In the genomic region with DNA sequence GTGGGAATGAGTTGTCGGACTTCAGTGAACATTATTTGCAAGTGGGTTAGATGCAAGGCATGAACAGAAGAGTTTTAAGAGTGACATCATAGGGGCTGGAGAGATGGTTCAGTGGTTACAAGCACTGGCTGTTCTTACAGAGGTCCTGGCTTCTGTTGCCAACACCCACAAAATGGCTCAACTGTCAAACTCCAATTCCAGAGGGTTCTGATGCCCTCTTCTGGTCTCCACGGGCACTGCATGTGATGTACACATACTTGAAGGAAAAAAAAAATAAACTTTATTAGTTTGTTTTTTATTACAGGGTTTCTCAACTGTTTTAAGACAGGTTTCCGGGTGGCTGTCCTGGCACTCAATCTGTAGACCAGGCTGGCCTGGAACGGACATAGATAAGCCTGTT, we compare ENCODE assay signal across 9 mouse cellular contexts. TPM values are rescaled to one million over a fixed set of nuclear protein-coding genes. Genes with fewer than 3 reads are reported as not detected.
DNase-seq lines count a peak whose midpoint lies in the region; ATAC-seq and TF ChIP-seq lines count a peak whose summit lies in the region.
"Had no signal": no experiment of that assay in that cellular context is flagged by ENCODE, and none has a peak within 500 bp of the region (broad histone marks: within the 10 kb centered on the region; RNA-seq: fewer than 3 reads in every experiment).

No protein-coding gene starts in this region.

- H3K9ac ChIP-seq in kidney, embryonic 14.5 days (ENCODE audit: low read depth, low read length): no peak overlapping the region
- H3K9ac ChIP-seq in CH12.LX (ENCODE audit: insufficient read depth, low read depth): no peak overlapping the region
- no peak overlapping the region for H3K9ac ChIP-seq in limb, embryonic 14.5 days (ENCODE audit: low read depth, low read length, severe bottlenecking)
- H3K9ac ChIP-seq: limb, embryonic 13.5 days had no signal

- dilution Hi-C loops in CH12.LX (cut with MboI; ENCODE audit: extremely low pct_ligation_motif_present, extremely low pct_unique_long_range_greater_than_20kb, low sequenced_read_pairs): no loop called here

- no peaks in the 10 kb centered on the region for H3K27me3 ChIP-seq in kidney, embryonic 14.5 days (ENCODE audit: control insufficient read depth, insufficient read depth, low read length)
- no peaks in the 10 kb centered on the region for H3K27me3 ChIP-seq in CH12.LX (replicated peaks)
- H3K27me3 ChIP-seq in limb, embryonic 14.5 days (ENCODE audit: control insufficient read depth, insufficient read depth, low read length): no peaks in the 10 kb centered on the region
- H3K27me3 ChIP-seq: limb, embryonic 13.5 days had no signal

- peak; percentile 56 for TF ChIP-seq RAD21 in CH12.LX (IDR thresholded peaks at IDR 0.05; ENCODE audit: low read depth, low read length)

- no peak for TF ChIP-seq POLR2A in CH12.LX (IDR thresholded peaks at IDR 0.05; ENCODE audit: low read depth, low read length)
- TF ChIP-seq POLR2A in limb, embryonic 14.5 days (IDR thresholded peaks at IDR 0.05; ENCODE audit: borderline replicate concordance, extremely low read depth, insufficient read depth, insufficient read length): no peak

- H3K27ac ChIP-seq in kidney, embryonic 14.5 days (ENCODE audit: low read depth, low read length): no peak overlapping the region
- H3K27ac ChIP-seq in CH12.LX (ENCODE audit: insufficient read depth, low read depth): no peak overlapping the region
- H3K27ac ChIP-seq in limb, embryonic 14.5 days (replicated peaks; ENCODE audit: low read depth, low read length): no peak overlapping the region
- H3K27ac ChIP-seq: limb, embryonic 13.5 days had no signal

- peaks cover 6% of the 10 kb centered on the region; the same call in 1 of the 2 replicates for H3K4me1 ChIP-seq in kidney, embryonic 14.5 days (ENCODE audit: control insufficient read depth, insufficient read depth, low read length)
- H3K4me1 ChIP-seq in CH12.LX (ENCODE audit: control insufficient read depth in 1 of 2, insufficient read depth in 2 of 2): peaks cover 2 to 25% of the 10 kb centered on the region in 2 experiments; a peak in 3 of 4 replicates
- H3K4me1 ChIP-seq in limb, embryonic 14.5 days (ENCODE audit: control insufficient read depth, insufficient read depth, low read length): peaks cover 11% of the 10 kb centered on the region

- 79% methylated on average over 4 of the region's 4 CpGs for WGBS in kidney, embryonic 14.5 days
- 58% methylated on average over 4 of the region's 4 CpGs for WGBS in limb, embryonic 14.5 days

- no peak for ATAC-seq in kidney, embryonic 14.5 days (ENCODE audit: low FRiP score, low TSS enrichment)
- ATAC-seq in limb, embryonic 14.5 days (ENCODE audit: low FRiP score, low read depth): no peak
- no peak for ATAC-seq in inflammation-experienced regulatory T-cells, adult 6 months

- H3K79me2 ChIP-seq in CH12.LX (replicated peaks; ENCODE audit: control insufficient read depth, extremely low read depth, insufficient read depth, poor library complexity, severe bottlenecking): peaks cover 26% of the 10 kb centered on the region

- no peak for TF ChIP-seq EP300 in CH12.LX (IDR thresholded peaks at IDR 0.05; ENCODE audit: low read length)

- no peaks in the 10 kb centered on the region for H3K36me3 ChIP-seq in kidney, embryonic 14.5 days (ENCODE audit: control insufficient read depth, insufficient read depth, low read length)
- H3K36me3 ChIP-seq in CH12.LX (replicated peaks in 1 of 2; ENCODE audit: control insufficient read depth in 1 of 2, insufficient read depth in 1 of 2, low read length in 1 of 2): peaks cover 0 to 26% of the 10 kb centered on the region in 2 experiments
- H3K36me3 ChIP-seq in limb, embryonic 14.5 days (ENCODE audit: control insufficient read depth, insufficient read depth, low read length): no peaks in the 10 kb centered on the region

- peak; percentile 34 to 68 for TF ChIP-seq CTCF in CH12.LX (conservative IDR thresholded peaks at IDR 0.05 in 1 of 2, IDR thresholded peaks at IDR 0.05 in 1 of 2; ENCODE audit: low read depth in 2 of 2, low read length in 2 of 2)

- H3K9me3 ChIP-seq in kidney, embryonic 14.5 days (ENCODE audit: control insufficient read depth, low read length): peaks cover 3% of the 10 kb centered on the region; the same call in 1 of the 2 replicates
- H3K9me3 ChIP-seq in CH12.LX (replicated peaks; ENCODE audit: low read length): peaks cover 8% of the 10 kb centered on the region
- H3K9me3 ChIP-seq in limb, embryonic 14.5 days (ENCODE audit: control insufficient read depth, low read length): no peaks in the 10 kb centered on the region

- no peak overlapping the region for H3K4me3 ChIP-seq in kidney, embryonic 14.5 days (ENCODE audit: low read length)
- H3K4me3 ChIP-seq in CH12.LX (replicated peaks in 1 of 3; ENCODE audit: low read depth in 2 of 3, low read length in 2 of 3, poor library complexity in 1 of 3): no peak overlapping the region
- no peak overlapping the region for H3K4me3 ChIP-seq in limb, embryonic 14.5 days (replicated peaks; ENCODE audit: low read length)
- H3K4me3 ChIP-seq: limb, embryonic 13.5 days had no signal

- in situ Hi-C loops in CH12.LX (cut with MboI; ENCODE audit: low pct_ligation_motif_present, low pct_unique_long_range_greater_than_20kb, low sequenced_read_pairs): no loop called here

- DNase-seq in kidney, adult 18-20 months: peak; percentile 64
- DNase-seq in CH12.LX (ENCODE audit: extremely low read depth) (peak; percentile 62), adipocyte (ENCODE audit: low spot score) (peak; percentile 73)
- peak; percentile 42 for DNase-seq in embryo, embryonic 9.5 days (ENCODE audit: extremely low spot score)
- peak; percentile 20 for DNase-seq in limb, embryonic 14.5 days (ENCODE audit: low spot score)
- DNase-seq in spleen, adult 12 weeks (ENCODE audit: low spot score): peak; percentile 18

- no peak overlapping the region for H3K4me2 ChIP-seq in kidney, embryonic 14.5 days (replicated peaks; ENCODE audit: low read depth, low read length)
- H3K4me2 ChIP-seq in CH12.LX (ENCODE audit: insufficient read depth, low read depth, poor library complexity, severe bottlenecking): no peak overlapping the region
- no peak overlapping the region for H3K4me2 ChIP-seq in limb, embryonic 14.5 days (replicated peaks; ENCODE audit: low read depth, low read length, severe bottlenecking)
- H3K4me2 ChIP-seq: limb, embryonic 13.5 days had no signal

TF ChIP-seq in CH12.LX, 34 proteins besides CTCF, POLR2A, EP300 and RAD21:
- TF ChIP-seq SMC3 (IDR thresholded peaks at IDR 0.05; ENCODE audit: low read depth, low read length) (peak; percentile 51), BHLHE40 (IDR thresholded peaks at IDR 0.05; ENCODE audit: low read depth, low read length) (no peak), ZNF384 (IDR thresholded peaks at IDR 0.05; ENCODE audit: low read depth, low read length) (peak; percentile 62)

RNA-seq across cellular contexts. Expression of a gene that starts 2.4 kb away (rescaled TPM):
- 144 and 162 TPM in 2 replicates for polyA plus RNA-seq in kidney, embryonic 14.5 days (2014; fragmentation: Nextera tagmentation; extraction: Ambion mirVana)
- 85.6 and 104 TPM in 2 replicates for total RNA-seq in CH12.LX (2012; rRNA removed)
- 62.8 and 73.2 TPM in 2 replicates for total RNA-seq in CH12.LX (2014; rRNA removed)
- 98.6 and 114 TPM in 2 replicates for polyA plus RNA-seq in CH12.LX (2012; ENCODE audit: insufficient read length, low read depth)
- polyA plus RNA-seq in limb, embryonic 14.5 days (2012; rRNA removed): 215 and 251 TPM in 2 replicates
- 137 and 144 TPM in 2 replicates for polyA plus RNA-seq in limb, embryonic 14.5 days (2014; fragmentation: Nextera tagmentation; extraction: Ambion mirVana)
- polyA plus RNA-seq in inflammation-experienced regulatory T-cells, adult 6 months (2017; shearing (Covaris generic)): 10 to 100 TPM; 36.7 to 65.7 (median 62.6) TPM

RNA-seq across cellular contexts. Expression of a gene that starts 28.7 kb away (rescaled TPM):
- 1.0 and 1.2 TPM in 2 replicates for polyA plus RNA-seq in kidney, embryonic 14.5 days (2014; fragmentation: Nextera tagmentation; extraction: Ambion mirVana)
- total RNA-seq in CH12.LX (2012; rRNA removed) (0.08 TPM in 1 of 2 replicates, not detected in the other), CH12.LX (2014; rRNA removed) (not detected in 2 replicates)
- polyA plus RNA-seq in CH12.LX (2012; ENCODE audit: insufficient read length, low read depth): not detected in 2 replicates
- 35.2 and 44.6 TPM in 2 replicates for polyA plus RNA-seq in limb, embryonic 14.5 days (2012; rRNA removed)
- 20.0 and 20.3 TPM in 2 replicates for polyA plus RNA-seq in limb, embryonic 14.5 days (2014; fragmentation: Nextera tagmentation; extraction: Ambion mirVana)
- polyA plus RNA-seq in inflammation-experienced regulatory T-cells, adult 6 months (2017; shearing (Covaris generic)): under 1 TPM in 2 of 3 experiments, not detected in 1; 0.46 to 0.48 TPM

RNA-seq across cellular contexts. Expression of a gene that starts 36.6 kb away (rescaled TPM):
- 396 and 402 TPM in 2 replicates for polyA plus RNA-seq in kidney, embryonic 14.5 days (2014; fragmentation: Nextera tagmentation; extraction: Ambion mirVana)
- total RNA-seq in CH12.LX (2012; rRNA removed) (116 and 129 TPM in 2 replicates), CH12.LX (2014; rRNA removed) (109 and 124 TPM in 2 replicates)
- 203 and 210 TPM in 2 replicates for polyA plus RNA-seq in CH12.LX (2012; ENCODE audit: insufficient read length, low read depth)
- polyA plus RNA-seq in limb, embryonic 14.5 days (2012; rRNA removed): 407 and 471 TPM in 2 replicates
- 355 and 380 TPM in 2 replicates for polyA plus RNA-seq in limb, embryonic 14.5 days (2014; fragmentation: Nextera tagmentation; extraction: Ambion mirVana)
- polyA plus RNA-seq in inflammation-experienced regulatory T-cells, adult 6 months (2017; shearing (Covaris generic)): 10 to 100 TPM; 35.6 to 70.5 (median 42.2) TPM

RNA-seq across cellular contexts. Expression of a gene that starts 41.2 kb away (rescaled TPM):
- polyA plus RNA-seq in kidney, embryonic 14.5 days (2014; fragmentation: Nextera tagmentation; extraction: Ambion mirVana): 12.5 and 15.0 TPM in 2 replicates
- 14.0 and 14.5 TPM in 2 replicates for total RNA-seq in CH12.LX (2012; rRNA removed)
- total RNA-seq in CH12.LX (2014; rRNA removed): 14.9 and 17.0 TPM in 2 replicates
- polyA plus RNA-seq in CH12.LX (2012; ENCODE audit: insufficient read length, low read depth): 32.0 and 34.4 TPM in 2 replicates
- polyA plus RNA-seq in limb, embryonic 14.5 days (2012; rRNA removed): 103 and 130 TPM in 2 replicates
- polyA plus RNA-seq in limb, embryonic 14.5 days (2014; fragmentation: Nextera tagmentation; extraction: Ambion mirVana): 12.4 and 14.6 TPM in 2 replicates
- 1 to 10 TPM; 4.0 to 7.5 (median 4.0) TPM for polyA plus RNA-seq in inflammation-experienced regulatory T-cells, adult 6 months (2017; shearing (Covaris generic))

RNA-seq across cellular contexts. Expression of a gene that starts 47.9 kb away (rescaled TPM):
- 219 and 295 TPM in 2 replicates for polyA plus RNA-seq in kidney, embryonic 14.5 days (2014; fragmentation: Nextera tagmentation; extraction: Ambion mirVana)
- 11.0 and 12.8 TPM in 2 replicates for total RNA-seq in CH12.LX (2012; rRNA removed)
- total RNA-seq in CH12.LX (2014; rRNA removed): 7.0 and 8.1 TPM in 2 replicates
- 96.6 and 99.6 TPM in 2 replicates for polyA plus RNA-seq in CH12.LX (2012; ENCODE audit: insufficient read length, low read depth)
- 1,126 and 1,778 TPM in 2 replicates for polyA plus RNA-seq in limb, embryonic 14.5 days (2012; rRNA removed)
- 306 and 353 TPM in 2 replicates for polyA plus RNA-seq in limb, embryonic 14.5 days (2014; fragmentation: Nextera tagmentation; extraction: Ambion mirVana)
- polyA plus RNA-seq in inflammation-experienced regulatory T-cells, adult 6 months (2017; shearing (Covaris generic)): 10 to 100 TPM in 2 of 3 experiments, 1 to 10 TPM in 1; 9.5 to 15.5 (median 12.1) TPM

Comparison
In these comparisons a context has a peak if more than half of its experiments do, and no peak if none do; other contexts are left out.
1. DNase-seq: peak in every context shown above with its lines; median percentile 73 in adipocyte; 64 in kidney, adult 18-20 months; 62 in CH12.LX; 42 in embryo, embryonic 9.5 days; 20 in limb, embryonic 14.5 days; 18 in spleen, adult 12 weeks.